Mouse (Mus musculus) erythroblast, embryonic 14.5 days (primary cell): ENCODE results near the gene Sf3b4. TPM values are rescaled to one million over a fixed set of nuclear protein-coding genes. Genes with fewer than 3 reads are reported as not detected.
A peak's percentile ranks its signal among the peaks of the same experiment; 100 is the strongest.
"Not testable (repeated sequence)": the region's sequence is repeated elsewhere in the genome, so short reads cannot be mapped to it uniquely, and the experiment has no call there.

ENCODE experiments used
- H3K27me3 ChIP-seq: 2 replicates; pipeline ENCODE4 v1.6.1; 2012; ENCODE audit warnings: inconsistent platforms; ENCODE audit not compliant: control insufficient read depth
- H3K36me3 ChIP-seq: 2 replicates; pipeline ENCODE4 v1.6.1; 2012; ENCODE audit warnings: mild to moderate bottlenecking, inconsistent platforms; ENCODE audit not compliant: control insufficient read depth
- H3K4me1 ChIP-seq: 2 replicates; pipeline ENCODE4 v1.6.1; 2012; ENCODE audit warnings: inconsistent platforms; ENCODE audit not compliant: control insufficient read depth
- H3K4me3 ChIP-seq: replicated peaks from 2 replicates; pipeline ENCODE3; 2012; ENCODE audit warnings: moderate library complexity, mild to moderate bottlenecking, inconsistent platforms
- H3K9me3 ChIP-seq: 2 replicates; pipeline ENCODE4 v1.6.1; 2012; ENCODE audit warnings: low read length, inconsistent platforms, mixed read lengths; ENCODE audit not compliant: control insufficient read depth
- GATA1 ChIP-seq: IDR thresholded peaks from 2 replicates; pipeline ENCODE4 v1.6.1; 2012; ENCODE audit warnings: low read length, inconsistent platforms, mixed read lengths
- TAL1 ChIP-seq: IDR thresholded peaks from 3 replicates; pipeline ENCODE4 v1.6.1; 2012; ENCODE audit warnings: low read length, inconsistent platforms, mixed read lengths
- polyA plus RNA-seq: library from polyadenylated mRNA; stranded (reverse); fragments of >175 nt; gene quantifications from 2 replicates; pipeline ENCODE4 v1.2.3, GENCODE M21; 2012

The Sf3b4 gene
- polyA plus RNA-seq, 1 experiment, result 62.7 TPM

GRCm38 (mm10) chr3:96199731-96200130, 27.6 kb downstream of the Sf3b4 start:
- no peaks in the 10 kb centered on the region; the same call in 1 of the 2 replicates for H3K36me3 ChIP-seq
- peaks cover 34% of the 10 kb centered on the region for H3K4me1 ChIP-seq
- H3K4me3 ChIP-seq, result no peak overlapping the region
- peaks cover 5% of the 10 kb centered on the region for H3K9me3 ChIP-seq
- no peak for TF ChIP-seq TAL1
- no peaks in the 10 kb centered on the region for H3K27me3 ChIP-seq

GRCm38 (mm10) chr3:96207819-96208218, 35.7 kb downstream of the Sf3b4 start:
- no peaks in the 10 kb centered on the region; the same call in 1 of the 2 replicates for H3K4me1 ChIP-seq

DNA sequence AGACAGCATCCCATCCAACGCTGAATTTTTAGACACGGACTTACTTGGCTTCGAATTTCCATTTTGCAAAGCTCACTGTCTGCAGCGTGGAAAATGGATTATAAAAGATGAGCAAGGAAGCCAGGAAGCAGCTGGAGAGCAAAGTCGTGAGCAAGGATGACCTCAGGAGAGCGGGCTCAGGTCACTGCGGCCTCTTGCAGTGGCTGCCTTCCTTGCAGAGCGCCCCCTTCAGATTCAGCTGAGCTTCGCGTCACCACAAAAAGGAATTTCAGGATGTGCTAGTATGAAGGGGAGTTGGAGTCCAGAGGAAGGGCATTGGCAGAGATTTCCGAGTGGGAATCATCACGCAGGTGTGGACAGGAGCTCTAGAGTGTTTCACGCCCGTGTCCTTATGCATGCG, 37.1 kb downstream of the Sf3b4 start:
- Histone ChIP-seq H3K36me3 (no peaks in the 10 kb centered on the region), H3K4me1 (no peaks in the 10 kb centered on the region; the same call in 1 of the 2 replicates), H3K27me3 (peaks cover 21% of the 10 kb centered on the region), H3K4me3 (no peak overlapping the region), H3K9me3 (no peaks in the 10 kb centered on the region)
- TF ChIP-seq TAL1, result no peak

More at GRCm38 (mm10) chr3:96207819-96208218, 35.7 kb downstream of the Sf3b4 start:
- Histone ChIP-seq H3K4me3 (no peak overlapping the region), H3K36me3 (no peaks in the 10 kb centered on the region), H3K27me3 (peaks cover 19% of the 10 kb centered on the region), H3K9me3 (no peaks in the 10 kb centered on the region)
- TF ChIP-seq TAL1, result no peak
- TF ChIP-seq GATA1, result no peak

GRCm38 (mm10) chr3:96219191-96219641, 47.1 kb downstream of the Sf3b4 start:
- Histone ChIP-seq H3K9me3 (no peaks in the 10 kb centered on the region), H3K4me3 (peak overlapping the region; percentile 83), H3K36me3 (peaks cover 11% of the 10 kb centered on the region), H3K4me1 (peaks cover 61% of the 10 kb centered on the region), H3K27me3 (peaks cover under 1% of the 10 kb centered on the region; the same call in 1 of the 2 replicates)
- TF ChIP-seq TAL1, result no peak
- TF ChIP-seq GATA1, result no peak

DNA sequence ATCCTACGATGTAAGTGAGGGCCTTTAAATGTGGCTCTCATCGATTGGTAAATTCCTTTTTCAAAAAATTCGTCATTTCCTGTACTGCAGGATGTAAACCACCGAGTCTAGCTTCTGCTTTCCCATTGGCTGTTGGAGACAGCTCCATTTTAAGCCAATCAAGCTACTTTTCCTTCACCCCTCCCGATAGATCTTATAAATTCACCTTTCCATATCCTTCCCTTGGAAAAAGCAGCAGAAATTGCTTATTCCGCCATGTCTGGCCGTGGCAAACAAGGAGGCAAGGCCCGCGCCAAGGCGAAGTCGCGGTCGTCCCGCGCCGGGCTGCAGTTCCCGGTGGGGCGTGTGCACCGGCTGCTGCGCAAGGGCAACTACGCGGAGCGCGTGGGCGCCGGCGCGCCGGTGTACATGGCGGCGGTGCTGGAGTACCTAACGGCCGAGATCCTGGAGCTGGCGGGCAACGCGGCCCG, 47.6 kb downstream of the Sf3b4 start, which contains the start of the genes Bola1 and Hist2h2ab:
Bola1 (minus strand) TSS at position 49 of the 470 bp plus-strand sequence.
Hist2h2ab (plus strand) TSS at position 205 of the 470 bp plus-strand sequence.
- peak within 1 kb of the TSS; percentile 83 for H3K4me3 ChIP-seq
- H3K36me3 ChIP-seq, result peaks cover 16% of the 10 kb centered on the region
- peaks cover 66% of the 10 kb centered on the region for H3K4me1 ChIP-seq
- H3K27me3 ChIP-seq, result no peaks in the 10 kb centered on the region
- no peaks in the 10 kb centered on the region for H3K9me3 ChIP-seq
- TF ChIP-seq GATA1 (no peak), TAL1 (no peak)

DNA sequence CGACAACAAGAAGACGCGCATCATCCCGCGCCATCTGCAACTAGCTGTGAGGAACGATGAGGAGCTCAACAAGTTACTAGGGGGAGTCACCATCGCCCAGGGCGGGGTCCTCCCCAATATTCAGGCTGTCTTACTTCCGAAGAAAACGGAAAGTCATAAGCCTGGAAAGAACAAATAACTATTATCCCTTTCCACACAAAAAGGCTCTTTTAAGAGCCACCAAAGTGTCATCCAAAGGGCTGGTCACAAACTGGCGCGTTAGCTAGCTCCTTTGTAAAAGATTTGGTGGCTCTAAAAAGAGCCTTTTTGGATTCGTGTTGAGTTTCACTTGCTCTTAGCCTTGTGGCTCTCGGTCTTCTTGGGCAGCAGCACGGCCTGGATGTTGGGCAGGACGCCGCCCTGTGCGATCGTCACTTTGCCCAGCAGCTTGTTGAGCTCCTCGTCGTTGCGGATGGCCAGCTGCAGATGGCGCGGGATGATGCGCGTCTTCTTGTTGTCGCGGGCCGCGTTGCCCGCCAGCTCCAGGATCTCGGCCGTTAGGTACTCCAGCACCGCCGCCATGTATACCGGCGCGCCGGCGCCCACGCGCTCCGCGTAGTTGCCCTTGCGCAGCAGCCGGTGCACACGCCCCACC, 48.1 kb downstream of the Sf3b4 start:
- Histone ChIP-seq H3K4me3 (peak overlapping the region; percentile 83), H3K4me1 (peaks cover 71% of the 10 kb centered on the region), H3K36me3 (peaks cover 22% of the 10 kb centered on the region)
- H3K27me3 ChIP-seq, H3K9me3 ChIP-seq: not testable (repeated sequence)

GRCm38 (mm10) chr3:96220765-96221639, 48.9 kb downstream of the Sf3b4 start, which contains the start of the genes Hist2h2ac and Hist2h2be:
TSS of gene Hist2h2ac (minus strand) at chr3:96220880.
TSS of gene Hist2h2be (plus strand) at chr3:96221119.
- no peaks in the 10 kb centered on the region for H3K27me3 ChIP-seq
- H3K4me1 ChIP-seq, result peaks cover 74% of the 10 kb centered on the region
- H3K36me3 ChIP-seq, result peaks cover 28% of the 10 kb centered on the region
- peak within 1 kb of the TSS; percentile 83 for H3K4me3 ChIP-seq
- H3K9me3 ChIP-seq, result no peaks in the 10 kb centered on the region
- no peak for TF ChIP-seq TAL1
- TF ChIP-seq GATA1, result no peak

DNA sequence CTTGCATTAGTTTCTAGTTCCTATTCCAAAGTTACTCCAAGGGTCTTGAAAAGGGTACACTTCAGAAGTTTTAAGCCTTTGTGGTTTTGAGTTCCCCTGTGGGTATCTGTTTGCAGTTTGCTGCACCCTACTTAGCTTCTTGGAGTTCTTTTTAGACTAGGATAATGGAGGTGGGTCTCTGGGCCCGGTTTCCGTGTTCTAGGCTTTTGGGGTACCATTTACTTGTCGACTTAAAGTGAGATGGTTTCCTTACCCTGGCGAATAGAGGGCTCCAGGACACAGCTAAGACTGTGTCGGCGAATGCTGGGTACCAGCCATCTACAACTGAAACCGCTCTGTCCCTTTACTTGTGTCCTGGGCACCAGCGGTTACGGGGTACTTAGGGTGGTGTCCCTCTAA, 49.5 kb downstream of the Sf3b4 start:
- Histone ChIP-seq H3K4me1 (peaks cover 78% of the 10 kb centered on the region), H3K4me3 (peak overlapping the region; percentile 81), H3K27me3 (no peaks in the 10 kb centered on the region), H3K9me3 (no peaks in the 10 kb centered on the region), H3K36me3 (peaks cover 32% of the 10 kb centered on the region)
- TF ChIP-seq GATA1 (no peak), TAL1 (no peak)

- Histone ChIP-seq H3K27me3 (no peaks in the 10 kb centered on the region), H3K9me3 (no peaks in the 10 kb centered on the region), H3K4me1 (peaks cover 82% of the 10 kb centered on the region), H3K36me3 (peaks cover 41% of the 10 kb centered on the region), H3K4me3 (peak overlapping the region; percentile 81)
- TF ChIP-seq GATA1 (no peak), TAL1 (no peak)
These were observed 50.6 kb downstream of the Sf3b4 start for GRCm38 (mm10) chr3:96222774-96223173.
